Mouse (Mus musculus): ENCODE measurements at regions not wholly inside any gene's neighbourhood (a gene's known extent, or its start where the extent isn't known, plus 50 kb on each side); places are given as distances from the start of the nearest gene placed in this dataset.

DNA sequence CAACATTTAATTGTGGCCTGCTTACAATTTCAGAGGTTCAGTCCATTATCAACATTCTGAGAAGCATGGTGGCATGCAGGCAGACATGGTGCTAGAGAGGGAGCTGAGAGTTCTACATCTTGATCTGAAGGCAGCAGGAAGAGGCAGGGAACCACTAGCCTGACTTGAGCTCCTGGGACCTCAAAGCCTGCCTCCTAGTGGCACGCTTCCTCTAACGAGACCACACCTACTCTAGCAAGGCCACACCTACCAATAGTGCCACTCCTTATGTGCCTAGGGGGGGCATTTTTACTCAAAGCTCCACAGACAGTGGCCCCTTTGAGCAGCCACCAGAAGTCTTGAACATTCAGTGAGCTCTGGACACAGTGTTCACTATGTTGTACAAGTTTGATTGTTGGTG lies 165.5 kb downstream of the Ackr3 start:
- Histone ChIP-seq H3K36me3 (ENCODE audit: insufficient read depth) (no peaks in the 10 kb centered on the region), H3K9me3 (ENCODE audit: low read length) (no peaks in the 10 kb centered on the region), H3K27me3 (ENCODE audit: insufficient read depth, low read length) (no peaks in the 10 kb centered on the region), H3K27ac (ENCODE audit: low read depth, low read length) (no peak overlapping the region), H3K9ac (no peak overlapping the region), H3K4me3 (ENCODE audit: low read depth, low read length) (no peak overlapping the region), H3K4me1 (ENCODE audit: insufficient read depth) (no peaks in the 10 kb centered on the region), H3K4me2 (ENCODE audit: low read depth) (no peak overlapping the region)
- DNase-seq: no peak
- WGBS: 81% methylated on average over 2 of the region's 2 CpGs
- TF ChIP-seq CTCF (IDR thresholded peaks at IDR 0.05; ENCODE audit: low read depth): no peak
- ATAC-seq: no peak

DNA sequence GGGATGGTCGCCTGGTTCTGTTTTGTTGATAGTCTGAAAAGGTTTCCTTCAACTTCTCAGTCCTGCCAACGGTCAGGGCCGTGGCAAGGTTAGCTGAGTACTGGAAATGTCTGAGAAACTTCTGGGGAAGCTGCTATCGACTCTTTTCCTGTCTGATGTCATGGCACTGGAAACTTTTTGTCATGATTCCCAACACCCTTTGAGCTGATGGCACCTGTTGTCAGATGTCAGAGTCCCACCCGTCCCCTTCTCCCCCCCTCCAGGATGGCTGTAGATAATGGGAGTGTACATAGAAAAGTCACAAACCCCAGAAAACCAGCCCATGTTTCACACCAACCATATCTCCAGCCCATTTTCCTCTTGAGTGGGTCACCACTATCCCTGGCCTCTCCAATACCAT lies 167.0 kb downstream of the Ackr3 start:
- ATAC-seq (no peak), DNase-seq (no peak)
- no peak overlapping the region for H3K4me2 ChIP-seq (ENCODE audit: low read depth)
- H3K9ac ChIP-seq: no peak overlapping the region
- TF ChIP-seq CTCF (IDR thresholded peaks at IDR 0.05; ENCODE audit: low read depth): no peak
- WGBS: 75% methylated on average over 5 of the region's 5 CpGs
- H3K4me1 ChIP-seq (ENCODE audit: insufficient read depth): no peaks in the 10 kb centered on the region
- H3K36me3 ChIP-seq (ENCODE audit: insufficient read depth): no peaks in the 10 kb centered on the region
- no peak overlapping the region for H3K27ac ChIP-seq (ENCODE audit: low read depth, low read length)
- no peak overlapping the region for H3K4me3 ChIP-seq (ENCODE audit: low read depth, low read length)
- no peaks in the 10 kb centered on the region for H3K27me3 ChIP-seq (ENCODE audit: insufficient read depth, low read length)
- no peaks in the 10 kb centered on the region for H3K9me3 ChIP-seq (ENCODE audit: low read length)

DNA sequence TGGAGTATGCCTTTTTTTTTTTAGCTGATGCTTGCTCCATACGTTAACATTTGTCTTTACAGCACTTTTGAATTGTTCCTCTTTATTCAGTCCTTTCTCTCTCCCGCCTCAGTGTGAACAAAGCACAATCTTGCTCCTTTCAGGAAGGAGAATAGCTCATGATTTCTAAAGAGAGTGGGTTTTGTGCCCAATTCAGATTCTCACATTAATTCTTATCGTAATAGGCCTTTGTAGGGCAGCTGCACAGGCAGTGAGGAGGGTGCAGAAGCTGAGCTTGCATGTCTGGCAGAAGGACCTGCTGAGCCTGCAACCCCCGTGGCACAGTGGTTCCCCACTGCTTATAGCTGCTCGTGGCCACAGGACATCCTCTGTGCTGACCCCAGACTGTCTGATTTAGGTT lies 169.2 kb downstream of the Ackr3 start:
- H3K27me3 ChIP-seq (ENCODE audit: insufficient read depth, low read length): no peaks in the 10 kb centered on the region
- ATAC-seq (peak; percentile 63), DNase-seq (no peak)
- no peak overlapping the region for H3K4me3 ChIP-seq (ENCODE audit: low read depth, low read length)
- no peak overlapping the region for H3K4me2 ChIP-seq (ENCODE audit: low read depth)
- WGBS: 49% methylated on average over 5 of the region's 5 CpGs
- H3K27ac ChIP-seq (ENCODE audit: low read depth, low read length): no peak overlapping the region
- no peaks in the 10 kb centered on the region for H3K4me1 ChIP-seq (ENCODE audit: insufficient read depth)
- H3K36me3 ChIP-seq (ENCODE audit: insufficient read depth): no peaks in the 10 kb centered on the region
- H3K9me3 ChIP-seq (ENCODE audit: low read length): no peaks in the 10 kb centered on the region
- TF ChIP-seq CTCF (IDR thresholded peaks at IDR 0.05; ENCODE audit: low read depth): no peak
- no peak overlapping the region for H3K9ac ChIP-seq

DNA sequence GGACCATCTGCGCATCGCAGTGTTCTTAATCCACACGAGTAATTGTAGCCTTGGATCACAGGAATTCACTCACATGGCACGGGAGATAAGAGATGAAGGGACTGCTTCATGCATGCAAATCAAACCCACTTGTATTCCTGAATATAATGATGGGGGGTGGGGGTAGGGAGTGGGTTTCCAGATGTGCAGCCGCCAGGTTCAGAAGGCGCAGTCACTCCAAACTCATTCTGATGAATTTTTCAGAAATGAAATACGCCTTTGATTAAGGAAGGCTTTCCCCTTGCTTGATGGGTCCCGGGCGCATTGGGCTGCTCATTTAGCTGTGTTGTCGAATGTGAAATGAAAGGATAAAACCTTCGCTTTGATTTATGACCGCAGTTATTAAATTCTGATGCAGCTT lies 170.7 kb downstream of the Ackr3 start:
- TF ChIP-seq CTCF (IDR thresholded peaks at IDR 0.05; ENCODE audit: low read depth): no peak

DNA sequence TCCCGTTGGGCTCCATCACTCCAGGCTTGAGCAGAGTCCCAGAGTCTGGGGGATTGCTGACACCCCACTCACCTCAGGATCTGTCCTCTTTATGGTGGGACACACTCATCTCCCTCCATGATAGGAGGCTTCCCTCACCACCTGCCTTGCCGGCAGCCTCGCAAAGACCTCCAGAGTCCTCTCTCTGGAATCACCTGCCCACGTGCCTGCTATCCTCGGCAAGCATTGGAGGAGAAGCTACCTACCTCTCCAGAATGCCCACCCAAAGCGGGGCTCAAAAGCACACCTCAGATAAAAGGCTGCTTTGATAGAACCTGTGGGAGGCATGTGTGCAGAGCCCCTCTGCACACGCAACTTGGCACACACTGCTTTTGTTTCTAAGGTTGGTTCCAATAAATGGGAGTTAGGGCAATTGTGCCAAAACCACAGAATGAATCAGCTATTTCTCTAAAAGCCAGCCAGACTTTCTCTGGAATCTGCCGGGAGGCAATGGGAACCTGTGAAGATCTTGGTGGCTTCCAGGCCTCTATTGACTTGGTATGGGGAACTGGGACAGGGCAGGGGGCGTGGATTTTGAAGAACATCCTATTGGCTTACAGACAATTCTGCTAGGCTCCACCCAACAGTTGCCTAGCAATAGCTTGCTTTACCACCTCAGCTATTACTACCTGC lies 176.4 kb downstream of the Ackr3 start:
- DNase-seq (no peak), ATAC-seq (no peak)
- WGBS: 74% methylated on average over 9 of the region's 9 CpGs

More for the DNA sequence above, 170.7 kb downstream of the Ackr3 start:
- Histone ChIP-seq H3K4me3 (ENCODE audit: low read depth, low read length) (no peak overlapping the region), H3K36me3 (ENCODE audit: insufficient read depth) (no peaks in the 10 kb centered on the region), H3K27ac (ENCODE audit: low read depth, low read length) (no peak overlapping the region; the same call in 1 of the 2 replicates), H3K9ac (no peak overlapping the region), H3K27me3 (ENCODE audit: insufficient read depth, low read length) (no peaks in the 10 kb centered on the region), H3K4me2 (ENCODE audit: low read depth) (no peak overlapping the region), H3K4me1 (ENCODE audit: insufficient read depth) (no peaks in the 10 kb centered on the region), H3K9me3 (ENCODE audit: low read length) (no peaks in the 10 kb centered on the region)
- 70% methylated on average over 12 of the region's 12 CpGs for WGBS
- ATAC-seq (peak; percentile 42; the same call in 1 of the 2 replicates), DNase-seq (no peak)

DNA sequence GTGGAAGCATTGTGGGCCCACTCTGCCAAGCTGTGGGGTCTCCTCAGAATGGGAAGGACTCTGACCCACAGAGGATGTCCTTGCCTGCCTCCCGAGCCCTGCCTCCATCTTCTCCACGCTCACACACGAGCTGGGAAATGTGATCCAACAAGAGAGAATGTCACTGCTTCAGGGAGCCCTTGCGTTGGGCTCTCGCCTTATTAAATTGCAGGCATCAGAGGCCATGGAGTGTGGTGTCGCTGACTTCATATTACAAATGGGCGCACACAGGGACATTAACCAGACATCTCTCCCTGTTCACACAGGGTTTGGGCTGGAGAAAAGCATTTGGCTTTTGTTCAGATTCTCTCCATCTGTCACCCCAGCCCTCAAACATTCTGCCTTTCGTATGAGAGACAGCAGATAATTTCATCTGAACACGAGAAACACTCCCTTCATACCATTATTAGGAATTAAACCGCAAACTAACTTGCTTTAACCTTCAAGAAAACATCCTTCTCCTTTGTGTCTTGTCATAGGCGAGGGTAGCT lies 179.2 kb downstream of the Ackr3 start:
- Histone ChIP-seq H3K36me3 (ENCODE audit: insufficient read depth) (no peaks in the 10 kb centered on the region), H3K27me3 (ENCODE audit: insufficient read depth, low read length) (no peaks in the 10 kb centered on the region), H3K9ac (no peak overlapping the region), H3K4me1 (ENCODE audit: insufficient read depth) (peaks cover 4% of the 10 kb centered on the region; the same call in 1 of the 2 replicates), H3K9me3 (ENCODE audit: low read length) (no peaks in the 10 kb centered on the region), H3K4me2 (ENCODE audit: low read depth) (no peak overlapping the region), H3K4me3 (ENCODE audit: low read depth, low read length) (no peak overlapping the region), H3K27ac (ENCODE audit: low read depth, low read length) (no peak overlapping the region)
- ATAC-seq: no peak
- DNase-seq: peak; percentile 45
- WGBS: 63% methylated on average over 11 of the region's 11 CpGs
- TF ChIP-seq CTCF (IDR thresholded peaks at IDR 0.05; ENCODE audit: low read depth): no peak

More for the DNA sequence above, 176.4 kb downstream of the Ackr3 start:
- Histone ChIP-seq H3K9ac (no peak overlapping the region), H3K4me3 (ENCODE audit: low read depth, low read length) (no peak overlapping the region), H3K36me3 (ENCODE audit: insufficient read depth) (no peaks in the 10 kb centered on the region), H3K9me3 (ENCODE audit: low read length) (no peaks in the 10 kb centered on the region), H3K27ac (ENCODE audit: low read depth, low read length) (no peak overlapping the region), H3K27me3 (ENCODE audit: insufficient read depth, low read length) (no peaks in the 10 kb centered on the region), H3K4me2 (ENCODE audit: low read depth) (no peak overlapping the region), H3K4me1 (ENCODE audit: insufficient read depth) (peaks cover 4% of the 10 kb centered on the region; the same call in 1 of the 2 replicates)
- no peak for TF ChIP-seq CTCF (IDR thresholded peaks at IDR 0.05; ENCODE audit: low read depth)

DNA sequence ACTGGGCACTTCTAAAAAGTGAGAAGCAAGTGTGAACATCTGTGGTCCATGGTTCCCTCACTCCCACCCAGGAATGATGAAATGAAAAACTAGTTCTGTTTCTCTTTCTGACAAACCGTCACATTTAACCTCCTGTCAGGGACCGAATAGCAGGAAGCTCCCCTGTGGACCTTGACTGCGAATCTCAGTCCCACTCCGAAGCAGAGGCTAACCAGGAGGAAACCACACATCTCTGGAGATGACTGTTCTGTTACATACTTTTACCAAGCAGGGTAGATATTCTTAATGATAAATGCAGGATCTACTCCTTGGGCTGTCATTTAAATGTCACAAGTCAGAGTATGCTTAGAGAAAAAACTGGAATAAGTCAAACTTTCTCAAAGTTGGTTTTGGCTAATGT lies 181.2 kb downstream of the Ackr3 start:
- no peak for DNase-seq
- Histone ChIP-seq H3K4me3 (ENCODE audit: low read depth, low read length) (no peak overlapping the region), H3K27me3 (ENCODE audit: insufficient read depth, low read length) (no peaks in the 10 kb centered on the region), H3K4me1 (ENCODE audit: insufficient read depth) (peaks cover 4% of the 10 kb centered on the region; the same call in 1 of the 2 replicates), H3K27ac (ENCODE audit: low read depth, low read length) (no peak overlapping the region), H3K9me3 (ENCODE audit: low read length) (no peaks in the 10 kb centered on the region), H3K4me2 (ENCODE audit: low read depth) (no peak overlapping the region), H3K9ac (no peak overlapping the region), H3K36me3 (ENCODE audit: insufficient read depth) (no peaks in the 10 kb centered on the region)
- no peak for ATAC-seq
- WGBS: 83% methylated on average over 4 of the region's 4 CpGs
- TF ChIP-seq CTCF (IDR thresholded peaks at IDR 0.05; ENCODE audit: low read depth): no peak

Data from forebrain, postnatal 0 days (tissue).